Mouse (Mus musculus) thymus, adult 2 months (tissue): ENCODE measurements at regions not wholly inside any gene's neighbourhood (a gene's known extent, or its start where the extent isn't known, plus 50 kb on each side); places are given as distances from the start of the nearest gene placed in this dataset.

Experiments
- DNase-seq: peaks from one replicate; pipeline ENCODE4 v3.0.0; 2021
- H3K27ac ChIP-seq: fragments of 200-500 bp; 2 replicates; pipeline ENCODE4 v1.5.1; 2012; ENCODE audit warnings: low read length, control low read depth; ENCODE audit not compliant: control insufficient read depth, insufficient read depth
- H3K27me3 ChIP-seq: fragments of 200-500 bp; 2 replicates; pipeline ENCODE4 v1.6.1; 2012; ENCODE audit warnings: mild to moderate bottlenecking, low read length, moderate library complexity, mixed read lengths; ENCODE audit not compliant: control insufficient read depth, insufficient read depth
- H3K36me3 ChIP-seq: fragments of 200-500 bp; 2 replicates; pipeline ENCODE4 v1.6.1; 2012; ENCODE audit warnings: mild to moderate bottlenecking, low read length, moderate library complexity; ENCODE audit not compliant: control insufficient read depth, insufficient read depth
- H3K4me1 ChIP-seq: fragments of 200-500 bp; replicated peaks from 2 replicates; pipeline ENCODE4 v1.6.1; 2012; ENCODE audit warnings: low read length; ENCODE audit not compliant: control insufficient read depth, insufficient read depth
- H3K4me3 ChIP-seq: fragments of 200-500 bp; 2 replicates; pipeline ENCODE4 v1.5.1; 2012; ENCODE audit warnings: mild to moderate bottlenecking, low read length, control low read depth, moderate library complexity; ENCODE audit not compliant: control insufficient read depth, insufficient read depth
- CTCF ChIP-seq: fragments of 200-500 bp; IDR thresholded peaks from 2 replicates; pipeline ENCODE4 v1.5.1; 2012; ENCODE audit warnings: mild to moderate bottlenecking, control low read depth, low read length, moderate library complexity, borderline replicate concordance; ENCODE audit not compliant: control insufficient read depth, poor library complexity, insufficient read depth; ENCODE audit errors: extremely low read depth
- POLR2A ChIP-seq: fragments of 200-500 bp; IDR thresholded peaks from 2 replicates; pipeline ENCODE4 v1.6.1; 2012; ENCODE audit warnings: mild to moderate bottlenecking, low read length, control low read depth, moderate library complexity; ENCODE audit not compliant: control insufficient read depth, poor library complexity, insufficient read depth; ENCODE audit errors: extremely low read depth
- WGBS: fragments of 180-500 bp; shearing (Covaris S2); methylation state at CpG from one replicate; pipeline ENCODE4 v1.1.7; 2018; 5-methylcytosine and 5-hydroxymethylcytosine counted together

- no peak for TF ChIP-seq POLR2A
- TF ChIP-seq CTCF, result no peak
- no peak overlapping the region for H3K4me3 ChIP-seq
- DNase-seq, result no peak
- no peak overlapping the region for H3K27ac ChIP-seq
- H3K27me3 ChIP-seq, result no peaks in the 10 kb centered on the region
- no peaks in the 10 kb centered on the region for H3K4me1 ChIP-seq
- no peaks in the 10 kb centered on the region for H3K36me3 ChIP-seq
These were observed 577.7 kb upstream of the Adgra3 start for GRCm38 (mm10) chr5:50636539-50636938.

GRCm38 (mm10) chr5:50626648-50627047, 567.8 kb upstream of the Adgra3 start:
- Histone ChIP-seq H3K27me3 (no peaks in the 10 kb centered on the region), H3K36me3 (no peaks in the 10 kb centered on the region), H3K4me3 (no peak overlapping the region), H3K4me1 (no peaks in the 10 kb centered on the region), H3K27ac (no peak overlapping the region)
- TF ChIP-seq POLR2A (no peak), CTCF (no peak)
- 91% methylated on average over 6 of the region's 6 CpGs for WGBS
- DNase-seq, result no peak

- no peaks in the 10 kb centered on the region for H3K36me3 ChIP-seq
- H3K4me3 ChIP-seq, result no peak overlapping the region
- DNase-seq, result no peak
- no peaks in the 10 kb centered on the region for H3K27me3 ChIP-seq
- no peak for TF ChIP-seq CTCF
- TF ChIP-seq POLR2A, result no peak
- no peak overlapping the region for H3K27ac ChIP-seq
- no peaks in the 10 kb centered on the region for H3K4me1 ChIP-seq
These were observed 565.4 kb upstream of the Adgra3 start for GRCm38 (mm10) chr5:50624206-50624605.
